Mouse (Mus musculus): ENCODE results near the gene Gins3. TPM values are rescaled to one million over a fixed set of nuclear protein-coding genes. Genes with fewer than 3 reads are reported as not detected.
"Not testable (repeated sequence)": the region's sequence is repeated elsewhere in the genome, so short reads cannot be mapped to it uniquely, and the experiment has no call there.

Gins3 gene
- total RNA-seq, 2 experiments from 2014 or later: 5.7 to 6.2 TPM

DNA sequence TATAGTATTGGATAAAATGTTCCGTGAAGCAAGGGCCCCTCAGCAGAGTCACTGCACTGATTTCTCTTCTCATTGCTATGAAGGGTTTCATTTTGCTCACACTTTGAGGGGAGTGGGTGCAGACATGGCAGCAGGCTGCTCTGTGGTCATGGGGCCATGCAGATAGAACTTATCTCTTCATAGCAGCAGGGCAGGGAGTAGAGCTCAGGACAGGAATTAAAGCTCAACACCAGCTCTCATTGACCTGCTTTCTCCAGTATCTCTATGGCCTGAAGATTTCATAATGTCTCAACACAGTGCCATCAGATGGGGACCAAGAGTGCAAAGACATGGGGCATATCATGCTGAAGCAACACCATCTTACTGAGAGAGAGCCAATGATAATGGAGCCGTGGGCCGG is 15.0 kb downstream of the Gins3 start:
- DNase-seq (ENCODE audit: low spot score in 2 of 2): no peak

DNA sequence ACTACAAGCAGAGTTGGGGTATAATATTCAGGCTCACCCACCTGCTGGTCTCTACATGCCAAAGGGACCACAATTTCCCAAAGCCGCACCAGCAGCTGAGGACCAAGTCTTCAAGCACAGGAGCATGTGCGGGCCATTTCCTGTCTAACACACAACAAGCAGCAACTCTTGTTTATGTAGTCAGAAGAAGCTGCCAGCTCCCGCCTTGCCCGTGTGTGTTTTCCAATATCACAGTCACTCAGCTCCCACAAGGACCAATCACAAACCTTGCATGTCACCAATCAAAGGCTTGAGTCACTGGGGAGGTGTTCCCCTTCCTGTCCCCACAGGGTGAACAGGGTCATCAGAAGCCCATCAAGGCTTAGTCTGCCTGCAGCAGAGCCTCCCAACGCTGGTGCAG is 20.1 kb downstream of the Gins3 start:
- DNase-seq (ENCODE audit: low spot score in 2 of 2): no peak

DNA sequence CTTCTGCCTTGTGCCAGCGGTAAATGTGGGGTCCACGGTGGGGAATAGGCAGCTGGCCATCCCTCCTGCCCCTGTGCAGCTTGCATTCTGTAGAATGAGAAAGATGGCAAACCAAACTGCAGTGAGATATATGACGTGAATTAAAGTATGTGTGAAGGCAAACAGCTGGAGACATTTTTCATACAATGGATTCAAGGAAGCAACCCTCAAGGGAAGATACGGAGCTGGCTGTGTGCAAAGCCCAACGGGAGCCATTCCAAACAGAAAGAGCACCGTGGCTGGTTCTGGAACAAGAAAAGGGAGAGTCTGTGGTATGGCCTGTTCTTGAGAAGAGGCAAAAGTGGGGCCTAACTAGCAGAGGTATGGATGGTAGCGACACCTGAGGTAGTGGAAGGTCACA is 22.6 kb downstream of the Gins3 start:
- no peak for DNase-seq (ENCODE audit: low spot score in 2 of 2)

DNA sequence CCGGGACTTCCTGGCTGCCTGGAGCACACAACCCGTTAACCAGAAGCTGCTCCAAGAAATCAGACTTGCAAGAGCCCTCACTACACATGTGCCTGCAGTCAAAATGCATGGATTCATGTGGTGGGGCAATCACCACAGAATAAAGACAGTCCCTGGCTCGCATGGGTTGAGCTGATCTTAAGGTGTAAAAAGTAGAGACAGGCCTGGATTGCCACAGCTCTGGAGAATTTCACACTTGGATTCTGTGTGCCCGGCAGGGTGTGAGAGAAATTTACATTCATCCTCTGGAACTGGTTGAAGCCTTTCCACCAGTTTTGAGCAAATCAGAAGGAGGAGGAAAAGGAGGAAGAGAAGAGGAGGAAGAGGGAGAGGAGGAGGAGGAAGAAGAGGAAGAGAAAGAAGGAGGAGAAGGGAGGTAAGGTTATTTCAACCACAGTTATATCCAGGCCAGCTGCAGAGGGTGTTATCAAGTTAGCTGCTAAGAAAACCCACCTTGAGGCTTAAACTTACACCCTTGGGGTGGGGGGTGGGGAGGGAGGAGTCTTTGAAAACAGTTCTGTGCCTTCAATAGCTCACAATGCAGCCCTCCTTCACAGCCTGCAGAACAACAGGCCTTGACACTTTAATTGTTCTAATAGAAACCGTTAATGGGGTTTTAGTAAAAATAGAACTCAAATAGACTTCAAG is 23.2 kb downstream of the Gins3 start:
- DNase-seq (ENCODE audit: low spot score in 2 of 2): no peak

DNA sequence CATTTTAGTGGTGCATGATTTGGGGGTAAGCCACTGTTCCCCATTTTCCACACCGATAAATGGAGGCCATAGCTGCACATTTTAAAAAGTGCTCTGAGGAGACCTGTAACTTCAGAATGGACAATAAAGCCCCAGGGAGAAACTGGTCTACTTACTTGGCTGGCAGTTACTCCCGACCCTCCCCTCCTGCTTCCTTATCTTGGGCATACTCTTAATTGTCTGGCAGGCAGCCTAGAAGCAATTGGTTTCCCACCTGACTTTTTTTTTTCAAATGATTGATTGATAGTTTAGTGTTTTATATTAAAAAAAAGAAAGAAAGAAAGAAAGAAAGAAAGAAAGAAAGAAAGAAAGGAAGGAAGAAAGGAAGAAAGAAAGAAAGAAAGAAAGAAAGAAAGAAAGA is 24.3 kb downstream of the Gins3 start:
- no peak for DNase-seq (ENCODE audit: low spot score in 2 of 2)

DNA sequence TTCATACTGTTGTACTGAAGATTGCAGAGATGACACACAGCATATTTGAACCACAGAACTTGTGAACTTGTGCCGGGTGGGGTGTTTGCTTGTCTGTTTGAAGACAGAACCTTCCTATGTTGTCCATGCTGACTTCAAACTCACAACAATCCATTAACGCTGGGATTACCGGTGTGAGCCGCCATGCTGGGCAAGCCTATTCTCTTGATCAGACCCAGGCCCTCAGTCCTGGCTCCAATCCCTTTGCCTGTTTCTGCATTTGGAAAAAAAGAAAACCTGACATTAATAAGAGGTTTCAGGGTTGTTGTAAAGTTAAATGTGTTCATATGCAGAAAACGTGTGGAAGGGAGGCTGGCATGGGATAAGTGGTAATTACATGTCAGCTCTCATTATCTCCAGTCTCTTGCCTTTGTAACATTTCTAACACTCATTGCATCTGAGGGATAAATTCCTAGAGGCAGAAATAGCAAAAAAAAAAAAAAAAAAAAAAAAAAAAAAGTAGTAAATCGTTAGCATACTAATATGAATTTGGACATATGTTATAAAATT is 27.2 kb downstream of the Gins3 start:
- no peak for DNase-seq (ENCODE audit: low spot score in 2 of 2)

DNA sequence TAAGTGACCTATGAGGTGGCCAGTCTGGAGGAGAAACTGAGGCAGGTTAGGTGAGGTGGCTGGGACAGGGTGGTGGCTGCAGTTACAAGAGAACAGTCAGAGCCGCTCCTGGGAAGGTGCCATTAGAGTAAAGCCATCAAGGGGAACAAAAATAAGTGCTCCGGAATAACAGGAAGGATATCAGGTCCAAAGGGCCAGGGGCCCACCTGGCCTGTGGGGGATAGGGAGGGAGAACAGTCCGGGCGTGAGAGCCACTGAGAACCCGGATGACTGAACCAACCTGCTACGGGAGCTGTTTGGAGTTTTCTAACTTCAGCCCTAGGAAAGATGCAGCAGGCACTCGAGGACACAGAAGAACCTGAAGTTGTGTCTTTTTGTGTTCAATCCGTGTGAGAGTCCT is 27.8 kb downstream of the Gins3 start:
- DNase-seq (ENCODE audit: low spot score in 2 of 2): no peak

DNA sequence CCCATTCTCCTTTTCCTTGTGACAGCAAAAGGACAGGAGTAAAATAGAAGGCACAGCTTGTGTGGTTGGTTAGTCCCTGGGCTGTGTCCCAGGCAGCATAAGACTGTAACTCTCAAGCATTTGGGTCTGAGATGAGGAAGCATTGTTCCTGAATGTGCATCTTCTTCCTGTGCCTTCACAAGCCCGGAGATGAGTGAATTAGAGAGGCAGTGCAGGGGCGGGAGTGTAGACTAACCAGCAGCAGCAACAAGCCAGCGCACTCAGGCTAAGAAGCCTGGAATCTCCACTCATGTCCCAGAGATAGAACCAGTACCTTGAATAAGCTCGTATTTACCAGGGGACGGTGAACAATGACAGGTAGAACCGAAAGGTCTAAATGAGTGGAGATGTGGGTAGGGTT is 28.3 kb downstream of the Gins3 start:
- no peak for DNase-seq (ENCODE audit: low spot score in 2 of 2)

DNA sequence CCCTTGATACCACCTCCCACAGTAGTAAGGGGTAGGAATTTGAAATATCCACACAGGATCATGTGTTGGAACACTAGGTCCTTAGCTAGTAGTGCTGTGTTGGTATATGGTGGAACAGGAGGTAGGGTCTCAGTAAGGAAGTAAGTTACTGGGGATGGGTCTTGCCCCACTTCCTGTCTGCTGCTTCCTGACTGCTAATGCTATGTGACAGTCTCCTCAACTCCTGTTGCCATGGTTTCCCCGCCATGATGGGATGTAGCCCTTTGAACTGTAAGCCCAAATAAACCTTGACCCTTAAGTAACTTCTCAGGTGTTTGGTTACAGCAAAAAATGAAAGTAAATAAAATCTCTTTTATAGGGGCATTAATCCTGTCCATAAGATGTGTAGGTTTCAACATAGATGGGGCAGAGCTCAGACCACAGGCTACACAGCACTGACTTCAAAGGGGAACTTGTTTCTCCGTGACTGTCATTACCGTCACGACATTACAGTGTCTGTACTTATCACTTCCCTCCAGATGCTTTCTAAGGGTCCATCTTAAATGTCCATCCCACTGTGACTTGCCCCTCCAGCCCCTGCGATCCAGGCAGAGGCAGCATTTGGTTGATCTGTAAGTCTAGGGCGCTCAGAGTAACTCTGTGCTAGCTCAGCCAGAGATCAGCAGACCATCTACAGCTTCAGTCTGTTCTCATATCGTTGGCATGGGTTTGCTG is 29.8 kb downstream of the Gins3 start:
- no peak for DNase-seq (ENCODE audit: low spot score in 2 of 2)

DNA sequence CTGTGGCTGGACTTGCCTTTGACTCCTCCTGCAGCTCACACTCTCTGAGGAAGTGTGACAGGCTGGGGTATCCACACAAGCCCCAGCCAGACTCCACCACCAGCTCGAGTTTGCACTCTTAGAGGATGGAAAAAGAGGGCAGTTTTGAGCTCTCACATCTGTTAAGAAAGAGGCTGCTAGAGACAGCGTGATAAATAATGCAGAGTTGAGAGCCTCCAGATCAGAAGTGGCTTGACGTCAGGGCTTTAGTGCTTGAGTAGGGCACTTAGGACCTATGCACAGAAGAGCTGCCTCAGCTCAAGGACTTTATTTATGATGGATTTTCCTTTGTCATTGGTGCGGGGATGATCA is 30.3 kb downstream of the Gins3 start:
- no peak for DNase-seq (ENCODE audit: low spot score in 2 of 2)

DNA sequence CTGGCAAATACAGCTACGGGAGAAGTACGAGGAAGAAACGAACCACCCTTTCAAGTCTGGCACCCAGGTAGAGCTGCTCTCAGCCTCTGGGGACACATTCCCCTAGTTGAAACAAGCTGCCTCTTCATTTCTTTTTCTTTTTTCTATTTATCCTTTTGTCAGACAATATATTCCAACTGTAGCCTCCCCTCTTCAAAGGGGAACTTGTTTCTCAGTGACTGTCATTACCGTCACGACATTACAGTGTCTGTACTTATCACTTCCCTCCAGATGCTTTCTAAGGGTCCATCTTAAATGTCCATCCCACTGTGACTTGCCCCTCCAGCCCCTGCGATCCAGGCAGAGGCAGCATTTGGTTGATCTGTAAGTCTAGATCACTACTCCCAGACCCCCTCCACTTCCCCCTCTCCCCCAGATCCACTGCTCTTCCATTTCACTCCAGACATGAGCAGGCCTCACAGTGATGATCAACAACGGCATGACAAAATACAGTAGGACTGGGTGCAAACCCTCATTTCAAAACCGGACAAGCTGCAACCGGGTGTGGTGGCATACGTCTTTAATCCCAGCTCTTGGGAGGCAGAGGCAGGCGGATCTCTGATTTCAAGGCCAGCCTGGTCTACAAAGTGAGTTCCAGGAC is 32.7 kb downstream of the Gins3 start:
- DNase-seq (ENCODE audit: low spot score in 2 of 2): not testable (repeated sequence)

DNA sequence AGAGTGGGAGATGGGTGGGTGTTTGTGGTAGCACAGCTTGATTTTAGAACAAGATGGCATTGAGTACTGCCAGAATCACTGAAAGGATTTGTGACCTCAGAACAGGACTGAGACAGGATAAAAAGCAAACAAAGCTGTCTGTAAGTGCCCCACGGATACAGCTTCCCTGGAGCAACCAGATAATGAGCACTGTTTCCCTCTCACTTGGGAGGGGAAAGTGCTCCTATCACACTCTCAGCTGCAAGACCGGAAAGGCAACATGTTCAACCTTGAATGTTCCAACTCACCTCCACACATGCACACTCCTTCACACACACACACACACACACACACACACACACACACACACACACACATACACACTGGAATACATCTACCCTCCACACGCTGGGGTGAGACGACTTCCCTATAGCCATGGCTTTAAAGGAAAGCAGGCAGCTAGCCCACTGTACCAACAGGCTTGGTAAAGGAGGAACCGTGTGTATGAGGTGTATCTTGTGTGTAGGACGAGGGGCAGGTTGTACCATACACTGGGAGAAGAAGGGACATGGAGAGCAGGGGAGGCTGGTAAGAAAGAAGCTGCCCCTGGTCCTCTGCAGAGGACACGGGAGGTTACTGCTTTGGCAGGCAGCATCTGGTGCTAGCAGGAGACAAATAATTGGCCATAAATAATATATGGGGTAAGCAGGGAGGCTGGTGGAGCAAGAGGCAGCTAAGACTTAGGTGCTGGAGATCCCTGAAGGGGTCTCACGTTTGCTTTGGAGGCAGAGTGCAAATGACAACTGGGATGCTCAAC is 35.1 kb downstream of the Gins3 start:
- no peak for DNase-seq (ENCODE audit: low spot score in 2 of 2)

DNA sequence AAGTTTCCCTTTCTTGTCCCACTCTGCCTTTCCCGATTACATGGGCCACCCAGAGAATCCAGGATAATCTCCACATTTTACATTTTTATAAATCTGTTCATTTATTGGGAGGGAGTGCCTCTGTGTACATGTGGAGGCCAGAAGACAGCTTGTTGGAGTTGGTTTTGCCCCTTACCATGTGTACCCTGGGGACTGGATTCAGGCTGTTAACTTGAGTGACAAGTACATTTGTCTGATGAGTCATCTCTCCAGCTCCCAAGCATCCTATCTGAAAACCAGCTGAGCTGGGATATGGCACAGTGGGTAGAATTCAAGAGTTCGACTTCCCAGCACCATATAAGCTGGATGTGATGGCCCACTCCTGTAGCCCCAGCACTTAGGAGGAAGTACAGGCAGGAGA is 36.7 kb downstream of the Gins3 start:
- no peak for DNase-seq (ENCODE audit: low spot score in 2 of 2)

DNA sequence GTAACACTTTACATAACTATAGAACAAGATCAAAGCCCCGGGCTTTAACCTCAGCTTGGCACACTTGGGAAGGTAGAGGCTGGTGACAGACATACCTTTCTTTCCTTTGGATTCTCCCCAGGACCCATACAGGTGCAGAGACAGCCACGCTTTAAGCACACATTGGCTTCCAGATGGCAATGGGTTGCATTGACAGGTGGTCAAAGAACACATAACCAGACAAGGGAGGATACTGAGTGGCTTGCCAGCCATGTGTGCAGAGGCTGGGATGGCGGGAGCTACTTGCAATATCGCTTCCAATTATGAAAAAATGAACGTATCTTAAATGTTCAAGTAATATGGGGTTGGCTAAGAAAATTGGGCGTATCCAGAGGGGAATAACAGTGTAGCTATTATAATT is 38.6 kb downstream of the Gins3 start:
- DNase-seq (ENCODE audit: low spot score in 2 of 2): no peak

DNA sequence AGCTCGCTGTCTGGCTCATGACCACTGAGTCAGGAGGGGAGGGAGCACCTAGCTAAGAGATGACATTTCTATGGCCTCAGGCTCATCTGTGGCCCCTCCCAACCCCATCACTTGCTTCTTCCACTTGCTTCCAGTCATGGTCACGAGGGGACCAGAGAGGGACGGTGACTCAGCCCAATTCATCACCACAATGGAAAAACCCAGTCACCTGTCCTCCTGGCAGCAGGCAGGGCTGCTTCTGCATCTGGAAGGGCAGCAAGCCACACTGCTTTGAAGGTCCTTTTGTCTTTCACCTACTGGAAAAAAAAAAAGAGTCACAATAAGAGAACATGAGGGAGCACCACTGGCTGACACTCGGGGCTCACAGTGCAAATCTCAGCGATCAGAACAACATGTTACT is 39.6 kb downstream of the Gins3 start:
- DNase-seq (ENCODE audit: low spot score in 2 of 2): no peak

DNA sequence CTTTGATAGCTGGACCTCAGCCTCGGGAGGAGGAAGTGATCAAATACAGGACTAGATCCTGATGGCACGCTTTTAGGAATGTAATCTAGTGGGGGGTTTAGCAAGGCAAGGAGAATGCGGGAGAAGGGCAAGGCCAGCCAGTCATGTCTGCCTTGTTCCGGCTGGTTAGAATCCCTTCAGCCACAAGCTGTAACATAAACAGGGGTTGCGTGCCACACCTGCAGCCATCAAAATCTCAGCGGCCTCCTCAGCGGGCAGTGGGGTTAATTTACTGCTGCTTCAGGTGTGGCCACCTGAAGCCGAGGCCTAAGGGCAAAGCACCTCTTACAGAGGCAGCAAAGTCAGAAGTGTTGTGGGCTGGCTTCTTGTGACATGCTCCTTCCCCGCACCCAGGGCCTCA is 43.4 kb downstream of the Gins3 start, which contains the start of gene Ndrg4:
Gene Ndrg4, plus strand, starts transcription at position 350 of the 400 bp plus-strand sequence.
- DNase-seq (ENCODE audit: low spot score in 2 of 2): no peak

DNA sequence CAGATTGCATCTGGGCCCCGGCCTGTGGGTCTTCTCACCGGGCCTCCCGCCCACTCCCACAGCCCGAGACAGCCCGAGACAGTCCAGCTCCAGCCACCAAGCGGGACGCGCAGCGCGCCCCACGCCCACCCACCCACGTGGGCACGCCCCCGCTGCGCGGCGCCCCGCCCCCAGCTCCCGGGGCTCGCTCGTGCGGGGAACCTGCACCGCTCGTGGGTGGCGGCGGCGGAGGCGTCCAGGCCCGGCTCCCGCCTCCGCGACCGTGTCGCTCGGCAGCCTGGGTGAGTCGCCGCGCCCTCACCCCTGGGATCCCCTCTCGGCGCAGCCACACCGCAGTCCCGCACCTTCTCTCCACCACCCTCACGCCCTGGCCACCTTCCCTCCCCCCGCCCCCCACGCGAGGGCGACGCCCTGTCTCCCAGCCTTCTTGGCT is 44.4 kb downstream of the Gins3 start:
- DNase-seq (ENCODE audit: low spot score in 2 of 2): no peak

DNA sequence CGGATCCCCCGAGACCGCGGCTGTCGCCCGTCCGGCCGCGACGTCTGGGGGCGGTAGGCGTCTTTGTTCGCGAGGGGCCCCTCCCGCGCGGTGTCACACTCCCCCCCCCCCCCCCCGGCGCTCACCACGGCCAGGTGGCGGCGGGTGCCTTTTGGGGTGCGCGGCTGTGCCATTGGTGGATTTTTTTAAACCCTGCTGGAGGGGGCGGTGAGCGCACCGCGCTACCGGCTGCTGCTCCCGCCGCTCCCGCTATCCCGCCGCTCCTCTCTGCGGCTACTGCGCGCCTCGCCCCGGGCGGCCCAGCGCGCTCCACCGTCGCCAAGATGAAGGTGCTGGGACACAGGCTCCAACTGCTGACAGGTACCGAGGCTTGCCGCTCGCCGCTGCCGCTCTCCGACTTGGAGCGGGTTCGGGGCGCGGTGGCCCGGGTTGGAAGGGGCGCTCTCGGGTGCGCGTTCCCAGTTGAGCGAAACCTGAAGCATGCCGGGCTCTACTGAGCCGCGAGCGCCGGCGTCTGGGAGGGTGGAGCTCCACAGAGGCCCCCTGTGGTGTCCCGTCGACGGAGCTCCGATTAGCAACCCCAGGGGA is 44.9 kb downstream of the Gins3 start:
- DNase-seq (ENCODE audit: low spot score in 2 of 2): no peak

DNA sequence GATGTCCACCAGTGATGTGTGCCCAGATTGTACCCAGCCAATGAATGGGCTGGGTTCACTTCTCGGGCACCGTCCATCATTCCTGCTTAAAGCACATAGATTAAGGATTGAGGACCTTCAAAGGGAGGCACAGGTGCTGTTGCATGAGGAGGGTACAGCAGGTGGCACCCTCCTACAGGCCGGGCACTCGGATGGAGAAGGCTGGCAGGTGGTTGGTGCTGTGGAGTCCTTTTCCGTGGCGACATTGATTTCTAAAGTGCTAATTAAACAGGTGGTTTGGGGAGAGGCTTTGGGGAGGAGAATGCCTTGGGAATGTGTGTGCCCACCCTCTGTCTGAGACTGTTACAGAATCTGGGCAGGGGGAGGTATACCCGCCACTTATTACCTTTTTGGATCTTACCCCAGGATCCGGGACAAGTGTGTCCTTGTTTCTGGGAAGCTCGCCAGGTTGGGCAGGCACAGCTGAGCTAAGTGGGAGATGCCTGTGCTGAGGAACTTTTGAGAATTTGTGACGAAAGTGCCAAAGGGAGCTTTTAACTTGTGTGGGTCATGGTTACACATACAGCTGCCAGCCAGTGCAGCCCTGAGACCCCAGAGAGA is 54.9 kb downstream of the Gins3 start:
- DNase-seq (ENCODE audit: low spot score in 2 of 2): no peak

DNA sequence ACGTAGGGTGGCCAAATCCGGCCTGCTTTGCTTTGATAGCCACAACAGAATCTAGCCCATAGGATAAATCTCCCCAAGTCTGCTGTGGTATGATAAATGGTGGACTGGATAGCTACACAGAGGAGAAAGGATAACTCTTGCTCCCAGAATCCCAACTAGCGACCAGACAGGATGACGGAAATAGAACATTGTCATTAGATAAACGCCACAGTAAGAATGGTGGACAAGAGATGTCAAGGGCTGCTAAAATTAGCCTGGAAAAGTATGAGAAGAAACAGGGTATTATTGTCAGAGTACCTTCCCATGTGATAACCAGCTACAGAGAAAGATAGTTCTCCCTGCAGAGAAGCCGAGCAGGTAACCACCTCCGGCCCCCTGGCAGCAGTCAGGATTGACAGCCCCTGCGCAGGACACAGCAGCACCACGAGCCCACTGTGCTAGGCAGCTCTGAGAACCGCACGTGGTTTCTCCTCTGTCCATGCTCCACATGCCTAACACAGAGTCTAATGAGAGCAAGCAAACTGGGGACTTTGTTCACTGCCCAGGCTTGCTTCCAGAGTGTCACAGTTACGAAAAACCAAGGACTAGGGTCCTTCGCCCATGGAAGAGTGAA is 57.8 kb downstream of the Gins3 start:
- DNase-seq (ENCODE audit: low spot score in 2 of 2): no peak

Data from adrenal gland, postnatal 4 days (tissue).